Mouse (Mus musculus): ENCODE results near the gene Ube2r2. TPM values are rescaled to one million over a fixed set of nuclear protein-coding genes. Genes with fewer than 3 reads are reported as not detected.

Gene Ube2r2
- polyA plus RNA-seq, 1 experiment from 2014 or later, result 75.0 TPM

GRCm38 (mm10) chr4:41151186-41151585 is 15.6 kb downstream of the Ube2r2 start:
- no peaks in the 10 kb centered on the region for H3K4me1 ChIP-seq
- H3K27me3 ChIP-seq, result no peaks in the 10 kb centered on the region
- H3K9me3 ChIP-seq, result no peaks in the 10 kb centered on the region
- 91% methylated on average over 7 of the region's 7 CpGs for WGBS
- no peaks in the 10 kb centered on the region for H3K36me3 ChIP-seq
- H3K27ac ChIP-seq, result no peak overlapping the region
- no peak overlapping the region for H3K9ac ChIP-seq
- no peak overlapping the region for H3K4me2 ChIP-seq
- no peak for ATAC-seq (ENCODE audit: insufficient number of reproducible peaks, low FRiP score, low TSS enrichment, low read depth)
- H3K4me3 ChIP-seq, result no peak overlapping the region

- Histone ChIP-seq H3K4me1 (no peaks in the 10 kb centered on the region), H3K9me3 (no peaks in the 10 kb centered on the region), H3K36me3 (no peaks in the 10 kb centered on the region), H3K27me3 (no peaks in the 10 kb centered on the region), H3K27ac (no peak overlapping the region), H3K4me3 (no peak overlapping the region), H3K9ac (no peak overlapping the region), H3K4me2 (no peak overlapping the region)
- no peak for ATAC-seq (ENCODE audit: insufficient number of reproducible peaks, low FRiP score, low TSS enrichment, low read depth)
- WGBS, result 77% methylated on average over 3 of the region's 3 CpGs
Measured at GRCm38 (mm10) chr4:41153146-41153545, 17.6 kb downstream of the Ube2r2 start.

GRCm38 (mm10) chr4:41156961-41157360 is 21.4 kb downstream of the Ube2r2 start:
- no peaks in the 10 kb centered on the region for H3K4me1 ChIP-seq
- H3K9me3 ChIP-seq, result no peaks in the 10 kb centered on the region
- WGBS, result 80% methylated on average over 9 of the region's 9 CpGs
- no peak overlapping the region for H3K4me3 ChIP-seq
- no peak overlapping the region for H3K27ac ChIP-seq
- H3K27me3 ChIP-seq, result no peaks in the 10 kb centered on the region
- no peak overlapping the region for H3K9ac ChIP-seq
- no peaks in the 10 kb centered on the region for H3K36me3 ChIP-seq
- H3K4me2 ChIP-seq, result no peak overlapping the region
- no peak for ATAC-seq (ENCODE audit: insufficient number of reproducible peaks, low FRiP score, low TSS enrichment, low read depth)

- WGBS, result 96% methylated on average over 1 of the region's 1 CpGs
Measured at GRCm38 (mm10) chr4:41158251-41158650, 22.7 kb downstream of the Ube2r2 start.

GRCm38 (mm10) chr4:41161232-41161631 is 25.7 kb downstream of the Ube2r2 start:
- ATAC-seq (ENCODE audit: insufficient number of reproducible peaks, low FRiP score, low TSS enrichment, low read depth), result no peak
- H3K27ac ChIP-seq, result no peak overlapping the region
- no peak overlapping the region for H3K9ac ChIP-seq
- H3K9me3 ChIP-seq, result no peaks in the 10 kb centered on the region
- WGBS, result 95% methylated on average over 3 of the region's 3 CpGs
- no peaks in the 10 kb centered on the region for H3K36me3 ChIP-seq
- H3K4me2 ChIP-seq, result no peak overlapping the region
- H3K4me1 ChIP-seq, result peaks cover 4% of the 10 kb centered on the region
- H3K4me3 ChIP-seq, result no peak overlapping the region
- no peaks in the 10 kb centered on the region for H3K27me3 ChIP-seq

More at GRCm38 (mm10) chr4:41158251-41158650, 22.7 kb downstream of the Ube2r2 start:
- no peak overlapping the region for H3K27ac ChIP-seq
- H3K9me3 ChIP-seq, result no peaks in the 10 kb centered on the region
- no peak overlapping the region for H3K4me2 ChIP-seq
- H3K9ac ChIP-seq, result no peak overlapping the region
- H3K27me3 ChIP-seq, result no peaks in the 10 kb centered on the region
- H3K4me1 ChIP-seq, result no peaks in the 10 kb centered on the region
- H3K36me3 ChIP-seq, result no peaks in the 10 kb centered on the region
- no peak for ATAC-seq (ENCODE audit: insufficient number of reproducible peaks, low FRiP score, low TSS enrichment, low read depth)
- H3K4me3 ChIP-seq, result no peak overlapping the region

GRCm38 (mm10) chr4:41164974-41165373 is 29.4 kb downstream of the Ube2r2 start:
- ATAC-seq (ENCODE audit: insufficient number of reproducible peaks, low FRiP score, low TSS enrichment, low read depth), result no peak
- H3K4me1 ChIP-seq, result peaks cover 4% of the 10 kb centered on the region
- no peaks in the 10 kb centered on the region for H3K27me3 ChIP-seq
- H3K36me3 ChIP-seq, result peaks cover 12% of the 10 kb centered on the region
- WGBS, result 21% methylated on average over 2 of the region's 2 CpGs
- no peak overlapping the region for H3K4me2 ChIP-seq
- no peak overlapping the region for H3K4me3 ChIP-seq
- peak overlapping the region; percentile 47; the same call in 1 of the 2 replicates for H3K27ac ChIP-seq
- no peak overlapping the region for H3K9ac ChIP-seq
- no peaks in the 10 kb centered on the region for H3K9me3 ChIP-seq

GRCm38 (mm10) chr4:41165693-41166475 is 30.3 kb downstream of the Ube2r2 start:
- H3K27ac ChIP-seq, result peak overlapping the region; percentile 47; the same call in 1 of the 2 replicates
- no peak for ATAC-seq (ENCODE audit: insufficient number of reproducible peaks, low FRiP score, low TSS enrichment, low read depth)
- 69% methylated on average over 6 of the region's 6 CpGs for WGBS

GRCm38 (mm10) chr4:41170970-41171369 is 35.4 kb downstream of the Ube2r2 start:
- WGBS, result 70% methylated on average over 2 of the region's 2 CpGs
- no peak overlapping the region for H3K9ac ChIP-seq
- H3K36me3 ChIP-seq, result peaks cover 24% of the 10 kb centered on the region
- no peaks in the 10 kb centered on the region for H3K27me3 ChIP-seq
- no peaks in the 10 kb centered on the region for H3K9me3 ChIP-seq
- no peak overlapping the region for H3K4me3 ChIP-seq
- H3K4me2 ChIP-seq, result no peak overlapping the region
- no peak overlapping the region for H3K27ac ChIP-seq
- no peak for ATAC-seq (ENCODE audit: insufficient number of reproducible peaks, low FRiP score, low TSS enrichment, low read depth)
- no peaks in the 10 kb centered on the region for H3K4me1 ChIP-seq

More at GRCm38 (mm10) chr4:41165693-41166475, 30.3 kb downstream of the Ube2r2 start:
- no peak overlapping the region for H3K4me3 ChIP-seq
- H3K9me3 ChIP-seq, result no peaks in the 10 kb centered on the region
- no peak overlapping the region for H3K9ac ChIP-seq
- H3K4me2 ChIP-seq, result no peak overlapping the region
- peaks cover 15% of the 10 kb centered on the region for H3K36me3 ChIP-seq
- no peaks in the 10 kb centered on the region for H3K27me3 ChIP-seq
- peaks cover 4% of the 10 kb centered on the region for H3K4me1 ChIP-seq

GRCm38 (mm10) chr4:41174631-41175030 is 39.1 kb downstream of the Ube2r2 start:
- H3K4me3 ChIP-seq, result no peak overlapping the region
- H3K9ac ChIP-seq, result no peak overlapping the region
- 78% methylated on average over 2 of the region's 2 CpGs for WGBS
- H3K27me3 ChIP-seq, result no peaks in the 10 kb centered on the region
- no peaks in the 10 kb centered on the region for H3K9me3 ChIP-seq
- no peak overlapping the region for H3K4me2 ChIP-seq
- peaks cover 40% of the 10 kb centered on the region for H3K36me3 ChIP-seq
- ATAC-seq (ENCODE audit: insufficient number of reproducible peaks, low FRiP score, low TSS enrichment, low read depth), result no peak
- H3K27ac ChIP-seq, result no peak overlapping the region
- no peaks in the 10 kb centered on the region for H3K4me1 ChIP-seq

- 91% methylated on average over 15 of the region's 15 CpGs for WGBS
- no peaks in the 10 kb centered on the region for H3K9me3 ChIP-seq
- H3K4me3 ChIP-seq, result no peak overlapping the region
- no peaks in the 10 kb centered on the region for H3K27me3 ChIP-seq
- H3K27ac ChIP-seq, result no peak overlapping the region
- ATAC-seq (ENCODE audit: insufficient number of reproducible peaks, low FRiP score, low TSS enrichment, low read depth), result no peak
- no peak overlapping the region for H3K9ac ChIP-seq
- H3K4me1 ChIP-seq, result no peaks in the 10 kb centered on the region
- H3K36me3 ChIP-seq, result peaks cover 66% of the 10 kb centered on the region
- no peak overlapping the region for H3K4me2 ChIP-seq
Measured at GRCm38 (mm10) chr4:41179825-41180725, 44.5 kb downstream of the Ube2r2 start.

GRCm38 (mm10) chr4:41189809-41190208 is 54.3 kb downstream of the Ube2r2 start:
- 84% methylated on average over 2 of the region's 2 CpGs for WGBS
- peaks cover 66% of the 10 kb centered on the region for H3K36me3 ChIP-seq
- no peak overlapping the region for H3K4me3 ChIP-seq
- H3K9ac ChIP-seq, result no peak overlapping the region
- H3K4me1 ChIP-seq, result no peaks in the 10 kb centered on the region
- H3K27me3 ChIP-seq, result no peaks in the 10 kb centered on the region
- no peak for ATAC-seq (ENCODE audit: insufficient number of reproducible peaks, low FRiP score, low TSS enrichment, low read depth)
- no peak overlapping the region for H3K27ac ChIP-seq
- no peak overlapping the region for H3K4me2 ChIP-seq
- no peaks in the 10 kb centered on the region for H3K9me3 ChIP-seq

Measured in limb, embryonic 15.5 days (tissue).